8 mouse cellular contexts compared by ENCODE assay signal in genomic region chr4:91371131-91371818, GRCm38 (mm10). TPM values are rescaled to one million over a fixed set of nuclear protein-coding genes. Genes with fewer than 3 reads are reported as not detected.
DNase-seq lines count a peak whose midpoint lies in the region; ATAC-seq lines count a peak whose summit lies in the region.

No protein-coding gene starts in this region.

- H3K36me3 ChIP-seq in heart, embryonic 10.5 days, result no peaks in the 10 kb centered on the region
- no peaks in the 10 kb centered on the region for H3K36me3 ChIP-seq in embryonic facial prominence, embryonic 11.5 days (replicated peaks; ENCODE audit: control insufficient read depth, insufficient read depth, low read depth, low read length)
- no peaks in the 10 kb centered on the region for H3K36me3 ChIP-seq in intestine, embryonic 15.5 days

- DNase-seq in heart, embryonic 10.5 days (ENCODE audit: low spot score), result no peak
- DNase-seq in heart, postnatal 25 days (ENCODE audit: low spot score), result no peak
- peak; percentile 32 for DNase-seq in MN1 (ENCODE audit: low spot score)
- peak; percentile 28 for DNase-seq in embryonic facial prominence, embryonic 11.5 days (ENCODE audit: low spot score)
- DNase-seq in testis, postnatal 14 days (ENCODE audit: low spot score), result peak; percentile 66
- DNase-seq in ovary, postnatal 36 days (ENCODE audit: low spot score), result no peak

- H3K27me3 ChIP-seq in heart, embryonic 10.5 days (ENCODE audit: insufficient read depth, poor library complexity, severe bottlenecking), result peaks cover 59% of the 10 kb centered on the region
- H3K27me3 ChIP-seq in embryonic facial prominence, embryonic 11.5 days (ENCODE audit: control insufficient read depth, insufficient read depth, low read length), result peaks cover 37% of the 10 kb centered on the region
- H3K27me3 ChIP-seq in intestine, embryonic 15.5 days (replicated peaks), result peaks cover 49% of the 10 kb centered on the region

- H3K9ac ChIP-seq in embryonic facial prominence, embryonic 11.5 days (replicated peaks; ENCODE audit: low read length), result peak overlapping the region; percentile 56
- peak overlapping the region; percentile 34 for H3K9ac ChIP-seq in intestine, embryonic 15.5 days

- H3K27ac ChIP-seq in heart, embryonic 10.5 days, result peak overlapping the region; percentile 77
- H3K27ac ChIP-seq in embryonic facial prominence, embryonic 11.5 days (replicated peaks; ENCODE audit: low read depth, low read length), result no peak overlapping the region
- H3K27ac ChIP-seq in intestine, embryonic 15.5 days, result no peak overlapping the region

- H3K4me1 ChIP-seq in heart, embryonic 10.5 days, result peaks cover 30% of the 10 kb centered on the region
- H3K4me1 ChIP-seq in embryonic facial prominence, embryonic 11.5 days (ENCODE audit: control insufficient read depth, insufficient read depth, low read length), result no peaks in the 10 kb centered on the region
- peaks cover 23% of the 10 kb centered on the region for H3K4me1 ChIP-seq in intestine, embryonic 15.5 days (replicated peaks)

- under 1% methylated on average over 81 of the region's 82 CpGs for WGBS in heart, embryonic 10.5 days
- under 1% methylated on average over 70 of the region's 82 CpGs for WGBS in embryonic facial prominence, embryonic 11.5 days
- under 1% methylated on average over 81 of the region's 82 CpGs for WGBS in intestine, embryonic 15.5 days

- peak; percentile 10 for ATAC-seq in embryonic facial prominence, embryonic 11.5 days (replicated peaks; ENCODE audit: insufficient number of reproducible peaks, low FRiP score, low TSS enrichment, low read depth)
- ATAC-seq in intestine, embryonic 15.5 days, result peak; percentile 55
- ATAC-seq in megakaryocyte progenitor cell, adult 5-6 weeks (replicated peaks; ENCODE audit: poor library complexity), result 0 out of 2 replicates have a peak, but pooled peaks have one; percentile 29

- intact Hi-C loops in heart, postnatal 25 days (cut with DNase I), result no loop called here

- peak overlapping the region; percentile 100 for H3K4me2 ChIP-seq in embryonic facial prominence, embryonic 11.5 days (ENCODE audit: low read depth, low read length)
- H3K4me2 ChIP-seq in intestine, embryonic 15.5 days (replicated peaks), result peak overlapping the region; percentile 98

- no peaks in the 10 kb centered on the region for H3K9me3 ChIP-seq in heart, embryonic 10.5 days
- H3K9me3 ChIP-seq in embryonic facial prominence, embryonic 11.5 days (replicated peaks; ENCODE audit: control insufficient read depth, low read length), result no peaks in the 10 kb centered on the region
- H3K9me3 ChIP-seq in intestine, embryonic 15.5 days, result no peaks in the 10 kb centered on the region

- H3K4me3 ChIP-seq in heart, embryonic 10.5 days, result peak overlapping the region; percentile 80
- peak overlapping the region; percentile 64 for H3K4me3 ChIP-seq in embryonic facial prominence, embryonic 11.5 days (ENCODE audit: low read depth, low read length)
- H3K4me3 ChIP-seq in intestine, embryonic 15.5 days (replicated peaks), result peak overlapping the region; percentile 55

RNA-seq across cellular contexts. Expression of gene Elavl2, which starts 29.3 kb away (rescaled TPM):
- 1.8 and 2.5 TPM in 2 replicates for polyA plus RNA-seq in heart, embryonic 10.5 days (2016; fragmentation: Nextera tagmentation; extraction: Ambion mirVana)
- total RNA-seq in heart, postnatal 25 days (2021), result 1 to 10 TPM in 1 of 2 experiments, under 1 TPM in 1; 0.34 to 1.2 TPM
- 25.9 and 28.8 TPM in 2 replicates for polyA plus RNA-seq in embryonic facial prominence, embryonic 11.5 days (2014; fragmentation: Nextera tagmentation; extraction: Ambion mirVana)
- polyA plus RNA-seq in intestine, embryonic 15.5 days (2015; fragmentation: Nextera tagmentation; extraction: Ambion mirVana), result 4.7 and 5.4 TPM in 2 replicates
- not detected in 2 replicates for total RNA-seq in megakaryocyte progenitor cell, adult 5-6 weeks (2015)
- total RNA-seq in megakaryocyte progenitor cell, adult 5-6 weeks (2017), result not detected in 2 replicates

Comparison
In these comparisons a context has a peak if more than half of its experiments do, and no peak if none do; other contexts are left out.
1. DNase-seq: peak in MN1 (single experiment), embryonic facial prominence, embryonic 11.5 days (single experiment) and testis, postnatal 14 days (single experiment); none in heart, embryonic 10.5 days (single experiment), heart, postnatal 25 days (single experiment) and ovary, postnatal 36 days (single experiment).
2. Peak in every context shown above with its lines, with median percentiles within 50 percentile points of each other: H3K4me3 ChIP-seq and ATAC-seq.